Mouse (Mus musculus) kidney, postnatal 0 days (tissue): ENCODE measurements around the gene Nbea. TPM values are rescaled to one million over a fixed set of nuclear protein-coding genes. Genes with fewer than 3 reads are reported as not detected.

Experiments
- ATAC-seq: fragments of 200-750 bp; cut with Nextera tagmentation; replicated peaks from 2 replicates; pipeline ENCODE4 v1.8.0; 2017; ENCODE audit warnings: low read depth, moderate number of reproducible peaks, moderate TSS enrichment, moderate library complexity; ENCODE audit not compliant: low FRiP score
- DNase-seq: peaks from one replicate; pipeline ENCODE4 v3.0.0-alpha.2; 2016; ENCODE audit warnings: low spot score
- H3K27ac ChIP-seq: fragments of 300-500 bp; sonication (generic); 2 replicates; pipeline ENCODE4 v1.5.1; 2014; ENCODE audit warnings: mild to moderate bottlenecking
- H3K27me3 ChIP-seq: fragments of 300-500 bp; sonication (generic); 2 replicates; pipeline ENCODE4 v1.6.1; 2014; ENCODE audit warnings: low read length, mixed read lengths; ENCODE audit not compliant: insufficient read depth
- H3K36me3 ChIP-seq: fragments of 300-500 bp; sonication (generic); 2 replicates; pipeline ENCODE4 v1.6.1; 2014; ENCODE audit warnings: low read length, mixed read lengths; ENCODE audit not compliant: insufficient read depth
- H3K4me1 ChIP-seq: fragments of 300-500 bp; sonication (generic); replicated peaks from 2 replicates; pipeline ENCODE4 v1.6.1; 2014; ENCODE audit warnings: antibody characterized with exemption, low read length, mixed read lengths; ENCODE audit not compliant: insufficient read depth
- H3K4me2 ChIP-seq: fragments of 300-500 bp; sonication (generic); 2 replicates; pipeline ENCODE4 v1.6.1; 2014; ENCODE audit warnings: mild to moderate bottlenecking, low read length, moderate library complexity, mixed read lengths
- H3K4me3 ChIP-seq: fragments of 300-500 bp; sonication (generic); replicated peaks from 2 replicates; pipeline ENCODE4 v1.5.1; 2014; ENCODE audit warnings: low read depth, low read length
- H3K9ac ChIP-seq: fragments of 300-500 bp; sonication (generic); 2 replicates; pipeline ENCODE4 v1.6.1; 2014; ENCODE audit warnings: low read depth, low read length
- H3K9me3 ChIP-seq: fragments of 300-500 bp; sonication (generic); replicated peaks from 2 replicates; pipeline ENCODE4 v1.6.1; 2016; ENCODE audit warnings: low read length, inconsistent platforms, mixed read lengths
- CTCF ChIP-seq: IDR thresholded peaks from 2 replicates; pipeline ENCODE4 v1.5.1; 2016; ENCODE audit warnings: antibody characterized with exemption, low read depth, mild to moderate bottlenecking, moderate library complexity
- WGBS: fragments of 180-500 bp; shearing (Covaris S2); extraction: QIAGEN DNeasy Blood & Tissue Kit; methylation state at CpG from one replicate; pipeline ENCODE4 v1.1.7; 2014; 5-methylcytosine and 5-hydroxymethylcytosine counted together
- polyA plus RNA-seq: library from polyadenylated mRNA; unstranded; fragments of >200 nt; fragmentation: Nextera tagmentation; extraction: Ambion mirVana; gene quantifications from 2 replicates; pipeline ENCODE4 v1.2.1, GENCODE M21; 2015

The Nbea gene
- polyA plus RNA-seq, 1 experiment from 2014 or later: 8.6 TPM

GRCm38 (mm10) chr3:55686993-55687392 is 496.5 kb downstream of the Nbea start:
- DNase-seq (no peak), ATAC-seq (no peak)
- Histone ChIP-seq H3K4me3 (no peak overlapping the region), H3K4me2 (no peak overlapping the region), H3K27me3 (no peaks in the 10 kb centered on the region), H3K9ac (no peak overlapping the region), H3K36me3 (no peaks in the 10 kb centered on the region), H3K27ac (no peak overlapping the region), H3K9me3 (no peaks in the 10 kb centered on the region), H3K4me1 (no peaks in the 10 kb centered on the region)
- WGBS: 75% methylated on average over 6 of the region's 6 CpGs
- TF ChIP-seq CTCF: no peak

- Histone ChIP-seq H3K4me1 (no peaks in the 10 kb centered on the region), H3K4me3 (no peak overlapping the region), H3K36me3 (no peaks in the 10 kb centered on the region), H3K9ac (no peak overlapping the region), H3K27ac (no peak overlapping the region), H3K27me3 (no peaks in the 10 kb centered on the region), H3K9me3 (no peaks in the 10 kb centered on the region), H3K4me2 (no peak overlapping the region)
- no peak for ATAC-seq
- WGBS: 36% methylated on average over 6 of the region's 6 CpGs
- no peak for DNase-seq
- no peak for TF ChIP-seq CTCF
Measured at GRCm38 (mm10) chr3:55685627-55686026, 497.9 kb downstream of the Nbea start.

- no peaks in the 10 kb centered on the region for H3K4me1 ChIP-seq
- DNase-seq: no peak
- no peaks in the 10 kb centered on the region for H3K36me3 ChIP-seq
- ATAC-seq: no peak
- no peak overlapping the region for H3K27ac ChIP-seq
- no peaks in the 10 kb centered on the region for H3K27me3 ChIP-seq
- no peaks in the 10 kb centered on the region for H3K9me3 ChIP-seq
- no peak for TF ChIP-seq CTCF
- H3K4me2 ChIP-seq: no peak overlapping the region
- 44% methylated on average over 4 of the region's 4 CpGs for WGBS
- H3K4me3 ChIP-seq: no peak overlapping the region
- H3K9ac ChIP-seq: no peak overlapping the region
Measured at GRCm38 (mm10) chr3:55684892-55685291, 498.6 kb downstream of the Nbea start.

GRCm38 (mm10) chr3:55677691-55678090 is 505.8 kb downstream of the Nbea start:
- ATAC-seq (no peak), DNase-seq (no peak)
- H3K27me3 ChIP-seq: no peaks in the 10 kb centered on the region
- H3K4me3 ChIP-seq: no peak overlapping the region
- TF ChIP-seq CTCF: no peak
- H3K4me2 ChIP-seq: no peak overlapping the region
- no peaks in the 10 kb centered on the region for H3K4me1 ChIP-seq
- H3K27ac ChIP-seq: no peak overlapping the region
- H3K9ac ChIP-seq: no peak overlapping the region
- 63% methylated on average over 2 of the region's 2 CpGs for WGBS
- no peaks in the 10 kb centered on the region for H3K36me3 ChIP-seq
- H3K9me3 ChIP-seq: no peaks in the 10 kb centered on the region

GRCm38 (mm10) chr3:55674185-55674584 is 509.3 kb downstream of the Nbea start:
- Histone ChIP-seq H3K36me3 (no peaks in the 10 kb centered on the region), H3K4me1 (no peaks in the 10 kb centered on the region), H3K4me2 (no peak overlapping the region), H3K9me3 (no peaks in the 10 kb centered on the region), H3K27me3 (no peaks in the 10 kb centered on the region), H3K9ac (no peak overlapping the region), H3K4me3 (no peak overlapping the region), H3K27ac (no peak overlapping the region)
- 84% methylated on average over 7 of the region's 7 CpGs for WGBS
- no peak for DNase-seq
- ATAC-seq: no peak
- TF ChIP-seq CTCF: no peak

- Histone ChIP-seq H3K27me3 (no peaks in the 10 kb centered on the region), H3K4me1 (no peaks in the 10 kb centered on the region), H3K36me3 (no peaks in the 10 kb centered on the region), H3K27ac (no peak overlapping the region), H3K9ac (no peak overlapping the region), H3K9me3 (no peaks in the 10 kb centered on the region), H3K4me2 (no peak overlapping the region), H3K4me3 (no peak overlapping the region)
- DNase-seq (no peak), ATAC-seq (no peak)
- 78% methylated on average over 6 of the region's 6 CpGs for WGBS
- no peak for TF ChIP-seq CTCF
Measured at GRCm38 (mm10) chr3:55667048-55667447, 516.5 kb downstream of the Nbea start.

- no peak overlapping the region for H3K4me3 ChIP-seq
- H3K9ac ChIP-seq: no peak overlapping the region
- WGBS: 72% methylated on average over 5 of the region's 5 CpGs
- H3K4me2 ChIP-seq: no peak overlapping the region
- ATAC-seq (no peak), DNase-seq (no peak)
- no peaks in the 10 kb centered on the region for H3K27me3 ChIP-seq
- no peaks in the 10 kb centered on the region for H3K36me3 ChIP-seq
- TF ChIP-seq CTCF: no peak
- no peak overlapping the region for H3K27ac ChIP-seq
- no peaks in the 10 kb centered on the region for H3K9me3 ChIP-seq
- no peaks in the 10 kb centered on the region for H3K4me1 ChIP-seq
Measured at GRCm38 (mm10) chr3:55665928-55666327, 517.6 kb downstream of the Nbea start.
